Mouse (Mus musculus) common myeloid progenitor, adult 5-6 weeks (primary cell): ENCODE measurements around the gene Igsf21. TPM values are rescaled to one million over a fixed set of nuclear protein-coding genes. Genes with fewer than 3 reads are reported as not detected.

Experiments used
- ATAC-seq: replicated peaks from 2 replicates; pipeline ENCODE4 v1.8.0; 2016; ENCODE audit warnings: low read depth, mild to moderate bottlenecking, moderate TSS enrichment, inconsistent platforms; ENCODE audit not compliant: poor library complexity, severe bottlenecking
- total RNA-seq: library from RNA; stranded (forward); fragments of 200-1000, 187-1606 nt; gene quantifications from 2 replicates; pipeline ENCODE4 v1.2.3, GENCODE M21; 2017

Igsf21 gene
- total RNA-seq, 1 experiment from 2014 or later, result not detected

- ATAC-seq, result no peak
Measured at GRCm38 (mm10) chr4:140202196-140202595, 44.4 kb downstream of the Igsf21 start.

DNA sequence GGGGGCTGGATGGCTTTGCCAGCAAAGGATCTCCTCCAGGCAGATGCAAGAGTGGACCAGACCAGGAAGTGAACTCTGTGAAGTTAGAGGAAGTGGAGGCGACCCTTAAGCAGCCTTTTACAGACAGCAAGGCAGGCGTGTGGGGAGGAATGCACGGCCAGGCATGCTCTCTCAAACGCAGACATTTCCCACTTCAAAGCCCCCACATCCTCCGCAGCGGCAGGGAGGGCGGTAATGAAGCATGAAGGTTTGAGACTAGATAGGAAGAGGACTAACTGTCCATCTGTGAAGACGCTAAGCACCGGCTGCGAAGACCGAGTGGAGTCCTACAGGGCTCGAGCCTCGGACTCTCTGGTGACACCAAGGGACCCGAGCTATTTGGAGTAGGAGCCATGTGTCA, 46.3 kb downstream of the Igsf21 start:
- no peak for ATAC-seq

DNA sequence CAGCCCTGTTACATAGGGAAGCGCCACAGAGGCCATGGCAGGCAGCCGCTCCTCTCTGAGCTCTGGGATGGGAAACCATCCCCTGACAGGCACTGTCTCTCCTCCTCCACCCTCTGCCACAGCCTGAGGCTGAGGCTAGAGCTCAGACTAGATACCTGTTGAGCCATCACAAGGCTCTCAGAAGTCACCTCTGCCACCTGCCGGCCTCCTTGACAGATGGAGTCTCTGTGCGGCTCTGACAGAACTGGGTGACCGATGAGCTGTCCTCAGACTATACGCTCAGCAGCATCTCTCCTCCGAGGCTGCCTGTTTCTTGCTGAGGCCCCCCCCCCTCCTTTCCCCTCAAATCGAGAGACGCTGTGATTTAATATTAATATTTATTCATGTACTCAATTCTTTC, 49.9 kb downstream of the Igsf21 start:
- no peak for ATAC-seq

GRCm38 (mm10) chr4:140192276-140193002, 54.1 kb downstream of the Igsf21 start:
- no peak for ATAC-seq

DNA sequence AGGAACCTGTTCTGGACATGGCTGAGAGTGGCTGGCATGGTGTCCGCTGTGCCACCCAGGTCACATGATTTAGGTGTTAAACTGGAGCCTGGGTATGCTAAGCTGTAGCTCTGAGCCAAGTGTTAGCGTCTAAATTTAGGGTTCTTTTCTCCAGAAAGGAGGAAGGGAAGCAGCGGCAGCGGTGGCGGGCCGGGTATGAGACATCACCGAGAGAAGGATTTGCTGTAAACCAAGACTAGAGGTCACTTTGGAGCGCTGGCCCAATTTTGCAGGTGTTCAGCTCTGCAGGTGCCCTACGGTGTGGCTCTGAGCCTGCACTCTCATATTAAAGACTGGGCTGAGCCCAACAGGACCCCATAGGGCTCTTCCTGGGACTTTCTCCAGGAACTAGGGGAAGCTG, 57.0 kb downstream of the Igsf21 start:
- no peak for ATAC-seq

DNA sequence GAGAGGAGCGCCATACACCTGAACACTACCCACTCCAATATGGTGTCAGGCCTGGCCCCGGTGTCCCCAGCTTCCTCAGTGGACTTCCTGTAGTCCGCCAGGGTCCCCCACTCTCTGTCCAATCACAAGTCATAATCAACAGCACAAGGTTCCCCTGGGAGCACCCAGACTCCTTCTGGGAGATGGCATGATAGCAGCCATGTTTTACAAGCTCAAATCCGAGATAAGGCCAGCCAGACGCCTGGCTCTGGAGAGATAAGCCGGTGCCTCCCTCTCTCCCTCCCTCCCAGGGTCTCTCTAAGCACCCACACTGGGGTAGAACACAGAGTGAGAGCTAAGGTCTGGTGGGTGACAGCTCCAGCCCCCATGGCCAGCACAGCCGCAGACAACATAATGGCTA, 58.0 kb downstream of the Igsf21 start:
- no peak for ATAC-seq

DNA sequence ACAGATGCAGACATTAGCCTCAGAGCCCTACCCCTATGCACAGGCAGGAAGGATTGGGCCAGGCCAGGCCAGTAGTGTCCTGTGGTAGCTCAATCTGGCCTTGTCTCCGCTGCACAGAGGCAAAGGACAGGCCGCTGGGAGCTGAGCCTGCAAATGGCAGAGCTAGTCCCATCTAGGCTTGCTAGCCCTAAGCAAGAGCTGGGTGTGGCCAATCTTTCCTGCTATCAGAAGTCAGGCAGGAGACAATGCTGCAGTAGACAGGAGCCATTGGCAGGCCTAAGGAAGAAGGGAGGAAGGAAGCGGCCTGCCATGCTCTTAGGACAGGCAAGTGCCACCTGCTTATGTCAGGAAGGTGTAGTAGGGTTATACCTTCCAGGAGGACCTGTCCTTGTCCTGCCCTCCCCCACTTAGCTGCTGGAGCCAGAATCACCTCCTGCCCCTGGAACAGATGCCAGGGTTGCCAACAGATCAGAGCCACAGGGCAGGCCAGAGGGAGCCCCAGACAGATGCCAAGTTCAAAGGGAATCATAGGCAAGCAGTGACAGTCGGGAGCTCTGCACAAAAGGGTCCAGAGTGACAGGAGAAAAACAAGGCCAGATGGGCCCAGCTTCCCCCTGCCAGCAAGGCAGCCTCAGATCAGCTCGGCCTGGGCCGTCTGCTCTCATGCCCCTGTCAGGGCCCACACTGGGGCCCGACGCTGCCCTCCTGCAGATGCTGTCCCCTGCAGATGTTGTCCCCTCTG, 59.0 kb downstream of the Igsf21 start:
- ATAC-seq, result no peak

- no peak for ATAC-seq
Measured at GRCm38 (mm10) chr4:140179576-140179975, 67.0 kb downstream of the Igsf21 start.

DNA sequence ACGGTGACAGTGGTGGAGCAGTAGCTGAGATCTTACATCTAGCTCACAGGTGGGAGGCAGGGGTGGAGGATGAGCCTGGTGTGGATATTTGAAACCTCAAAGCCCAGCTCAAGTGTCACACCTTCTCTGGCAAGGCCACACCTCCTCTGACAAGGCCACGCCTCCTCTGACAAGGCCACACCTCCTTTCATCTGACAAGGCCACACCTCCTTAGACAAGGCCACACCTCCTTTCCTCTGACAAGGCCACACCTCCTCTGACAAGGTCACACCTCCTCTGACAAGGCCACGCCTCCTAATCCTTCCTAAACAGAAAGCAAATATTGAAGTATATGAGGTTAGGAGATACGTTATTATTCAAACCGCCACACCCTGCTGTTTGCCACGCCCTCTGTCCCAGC, 69.5 kb downstream of the Igsf21 start:
- ATAC-seq, result no peak

GRCm38 (mm10) chr4:140173746-140174399, 72.7 kb downstream of the Igsf21 start:
- no peak for ATAC-seq

DNA sequence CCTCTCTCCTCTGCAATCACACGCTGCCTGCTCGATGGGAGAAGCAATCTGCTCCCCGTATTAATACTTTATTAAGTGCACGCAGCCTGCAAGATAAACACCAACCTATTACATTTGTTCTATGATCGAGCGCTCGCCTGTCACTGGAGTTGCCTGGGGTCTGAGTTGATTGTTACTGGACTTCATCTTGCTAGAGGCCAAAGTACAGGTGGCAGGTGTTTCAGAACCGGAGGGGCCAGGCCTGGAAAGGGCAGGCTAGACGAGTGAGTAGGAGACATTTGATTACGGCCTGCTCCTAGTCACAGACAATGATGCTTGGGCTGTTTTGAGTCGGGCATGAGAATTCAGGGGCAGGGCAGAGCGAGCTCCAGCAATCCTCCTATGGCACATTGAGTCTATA, 73.5 kb downstream of the Igsf21 start:
- ATAC-seq, result no peak

- no peak for ATAC-seq
Measured at GRCm38 (mm10) chr4:140171917-140172316, 74.7 kb downstream of the Igsf21 start.

- ATAC-seq, result no peak
Measured at GRCm38 (mm10) chr4:140171189-140171588, 75.4 kb downstream of the Igsf21 start.

- ATAC-seq, result no peak
Measured at GRCm38 (mm10) chr4:140165851-140166250, 80.7 kb downstream of the Igsf21 start.

DNA sequence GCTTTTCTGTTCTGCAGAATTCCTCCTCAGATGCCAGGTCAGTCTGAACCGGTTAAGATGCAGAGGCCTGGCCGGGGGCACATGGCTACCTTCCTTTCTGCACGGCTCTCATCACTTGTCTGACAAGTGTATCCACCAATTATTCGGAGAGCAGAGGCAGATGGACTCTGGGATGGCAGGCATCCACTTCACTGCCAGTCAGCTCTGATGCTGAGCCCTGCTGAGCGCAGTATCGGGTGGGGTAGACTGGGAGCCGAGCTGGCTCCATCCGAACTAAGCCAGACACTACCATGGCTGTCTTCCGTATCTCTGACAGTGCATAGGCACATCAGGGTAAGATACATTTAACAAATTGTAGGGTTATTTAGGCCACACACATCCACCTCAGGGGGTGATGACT, 81.9 kb downstream of the Igsf21 start:
- no peak for ATAC-seq

DNA sequence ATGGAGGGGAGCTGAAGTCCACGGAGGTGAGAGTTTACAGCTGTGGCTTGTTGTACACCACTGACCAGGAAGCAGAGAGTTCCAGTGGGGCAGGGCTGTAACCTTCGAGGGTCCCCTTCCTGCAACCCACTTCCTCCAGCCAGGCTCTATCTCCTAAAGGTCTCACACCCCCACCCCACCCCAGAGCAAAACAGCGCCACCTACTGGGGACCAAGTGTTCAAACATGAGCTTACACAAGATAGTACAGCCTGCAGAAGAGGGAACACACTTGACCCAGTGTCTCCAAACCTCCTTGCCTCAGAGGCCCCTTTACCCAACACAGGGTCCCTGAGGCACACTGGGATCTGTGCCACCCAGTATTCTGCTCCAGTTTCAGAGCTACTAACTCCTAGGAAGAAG, 87.0 kb downstream of the Igsf21 start:
- 0 out of 2 replicates have a peak, but pooled peaks have one; percentile 11 for ATAC-seq

- no peak for ATAC-seq
Measured at GRCm38 (mm10) chr4:140154899-140155463, 91.6 kb downstream of the Igsf21 start.

- no peak for ATAC-seq
Measured at GRCm38 (mm10) chr4:140154484-140154883, 92.1 kb downstream of the Igsf21 start.

DNA sequence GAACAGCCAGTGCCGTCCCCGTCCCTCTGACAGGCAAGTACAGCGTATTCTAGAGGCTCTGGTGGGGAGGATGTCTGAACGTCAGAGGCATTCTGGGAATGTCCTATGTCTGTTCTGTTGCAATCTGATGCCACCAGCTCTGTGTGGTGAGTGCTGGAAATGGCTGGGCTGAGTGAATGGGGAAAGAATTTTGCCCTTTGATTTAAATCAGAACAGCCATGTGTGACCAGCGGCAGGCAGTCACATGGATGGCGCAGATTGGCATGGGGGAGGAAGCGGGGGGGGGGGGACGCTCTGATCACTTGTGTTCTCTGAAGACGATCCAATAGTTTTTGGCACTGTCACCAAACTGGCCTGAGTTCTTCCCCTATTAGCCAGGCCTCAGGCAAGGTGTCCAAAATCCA, 92.9 kb downstream of the Igsf21 start:
- ATAC-seq, result no peak

- peak; percentile 71 for ATAC-seq
Measured at GRCm38 (mm10) chr4:140153101-140153500, 93.5 kb downstream of the Igsf21 start.

DNA sequence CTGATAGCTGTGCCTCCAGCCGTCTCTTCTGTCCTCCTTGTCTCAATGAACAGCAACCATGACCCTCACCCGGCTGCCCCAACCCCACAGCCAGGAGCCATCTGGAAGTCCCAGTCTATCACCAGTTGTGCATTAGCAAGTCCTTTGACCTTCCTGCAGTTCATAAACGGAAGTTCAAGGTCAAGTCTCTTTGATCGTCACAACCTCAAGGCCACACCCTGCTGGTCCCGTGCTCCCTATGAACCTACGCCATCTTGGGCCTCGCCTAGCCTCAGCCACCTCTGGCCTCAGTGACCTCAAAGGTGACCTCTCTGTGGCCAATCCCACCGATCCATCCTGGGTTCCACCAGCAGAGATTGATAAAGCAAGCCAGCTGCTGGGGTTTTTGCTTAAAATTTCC, 96.9 kb downstream of the Igsf21 start:
- ATAC-seq, result no peak
